Mouse (Mus musculus): ENCODE measurements around the gene Pigv.

- TF ChIP-seq CTCF (IDR thresholded peaks at IDR 0.05; ENCODE audit: control insufficient read depth, insufficient read depth, insufficient read length), result no peak
- no peak for TF ChIP-seq MYOD1 (IDR thresholded peaks at IDR 0.05; ENCODE audit: control insufficient read depth, insufficient read length, low read depth)
- TF ChIP-seq CEBPB (IDR thresholded peaks at IDR 0.05; ENCODE audit: low read depth), result no peak
- TF ChIP-seq FOSL1 (IDR thresholded peaks at IDR 0.05; ENCODE audit: insufficient read depth, low read length, poor library complexity, severe bottlenecking), result no peak
These were observed 16.1 kb upstream of the Pigv start for GRCm38 (mm10) chr4:133688417-133689067.

Data from C2C12 (cell line).